Mouse (Mus musculus) small intestine, adult 2 months (tissue): ENCODE measurements at regions not wholly inside any gene's neighbourhood (a gene's known extent, or its start where the extent isn't known, plus 50 kb on each side); places are given as distances from the start of the nearest gene placed in this dataset.

Experiments used
- H3K27ac ChIP-seq: fragments of 200-500 bp; 2 replicates; pipeline ENCODE4 v1.5.1; 2012; ENCODE audit warnings: low read depth, low read length, control low read depth, inconsistent platforms; ENCODE audit not compliant: insufficient read depth
- H3K27me3 ChIP-seq: fragments of 200-500 bp; 2 replicates; pipeline ENCODE4 v1.6.1; 2012; ENCODE audit warnings: mild to moderate bottlenecking, moderate library complexity, low read length, inconsistent platforms; ENCODE audit not compliant: control insufficient read depth, insufficient read depth
- H3K36me3 ChIP-seq: fragments of 200-500 bp; 2 replicates; pipeline ENCODE4 v1.6.1; 2012; ENCODE audit warnings: mild to moderate bottlenecking, low read length, control low read depth, inconsistent platforms; ENCODE audit not compliant: control insufficient read depth, insufficient read depth
- H3K4me1 ChIP-seq: fragments of 200-500 bp; 2 replicates; pipeline ENCODE4 v1.6.1; 2012; ENCODE audit warnings: low read length, inconsistent platforms, mixed read lengths; ENCODE audit not compliant: control insufficient read depth, insufficient read depth, insufficient read length
- H3K4me3 ChIP-seq: fragments of 200-500 bp; 2 replicates; pipeline ENCODE4 v1.5.1; 2012; ENCODE audit warnings: low read depth, mild to moderate bottlenecking, control low read depth, inconsistent platforms, low read length, moderate library complexity
- CTCF ChIP-seq: fragments of 200-500 bp; IDR thresholded peaks from 2 replicates; pipeline ENCODE4 v1.5.1; 2012; ENCODE audit warnings: low read depth, mild to moderate bottlenecking, control low read depth, inconsistent platforms, low read length, moderate library complexity, mixed read lengths; ENCODE audit not compliant: insufficient replicate concordance, insufficient read length; ENCODE audit errors: extremely low read depth
- POLR2A ChIP-seq: fragments of 200-500 bp; IDR thresholded peaks from 2 replicates; pipeline ENCODE4 v1.6.1; 2012; ENCODE audit warnings: low read depth, mild to moderate bottlenecking, control low read depth, inconsistent platforms, low read length, moderate library complexity
- WGBS: fragments of 180-500 bp; shearing (Covaris S2); methylation state at CpG from one replicate; pipeline ENCODE4 v1.1.7; 2018; 5-methylcytosine and 5-hydroxymethylcytosine counted together

DNA sequence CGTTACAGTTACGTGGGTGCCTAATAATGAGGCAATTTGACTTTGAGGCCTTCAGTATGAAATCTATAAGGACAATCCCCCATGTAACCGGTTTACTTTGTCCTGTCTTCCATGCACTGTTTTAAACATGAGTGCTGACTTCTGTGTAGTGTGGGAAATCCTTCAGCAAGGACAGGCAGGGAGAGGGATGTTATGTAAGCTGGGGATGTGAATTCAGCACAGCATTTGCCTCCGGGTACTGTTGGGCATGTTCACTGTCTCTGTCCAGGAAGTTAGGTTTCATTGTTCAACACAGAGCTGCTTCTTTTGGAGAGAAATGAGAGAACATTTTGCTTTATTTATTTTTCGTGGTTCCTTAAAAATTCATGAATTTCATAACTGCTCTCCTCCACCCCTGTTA lies 322.7 kb downstream of the Rnf144a start:
- H3K36me3 ChIP-seq: no peaks in the 10 kb centered on the region
- 58% methylated on average over 5 of the region's 5 CpGs for WGBS
- no peak for TF ChIP-seq CTCF
- no peak for TF ChIP-seq POLR2A
- no peaks in the 10 kb centered on the region for H3K4me1 ChIP-seq
- H3K27me3 ChIP-seq: no peaks in the 10 kb centered on the region
- H3K27ac ChIP-seq: no peak overlapping the region
- no peak overlapping the region for H3K4me3 ChIP-seq

DNA sequence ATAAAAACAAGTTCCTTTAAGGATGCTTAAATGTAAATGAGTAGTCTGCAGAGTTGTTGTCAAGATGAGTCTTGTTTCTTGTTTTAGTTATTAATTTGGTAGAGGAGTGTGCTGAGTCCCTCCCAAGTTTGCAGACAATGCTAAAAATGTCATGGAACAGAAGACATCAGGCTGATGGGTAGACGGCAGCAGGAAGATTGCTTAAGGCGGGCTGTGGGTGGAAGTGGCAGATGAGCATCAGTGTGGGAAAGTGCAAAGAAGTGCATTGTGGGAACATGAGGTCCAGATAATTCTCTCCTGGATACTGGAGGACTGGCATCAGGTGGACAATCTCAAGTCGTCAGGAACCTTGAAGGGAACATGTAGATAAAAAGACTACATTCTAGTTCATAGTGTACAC lies 323.2 kb downstream of the Rnf144a start:
- no peak overlapping the region for H3K27ac ChIP-seq
- 73% methylated on average over 3 of the region's 3 CpGs for WGBS
- H3K4me3 ChIP-seq: no peak overlapping the region
- H3K4me1 ChIP-seq: no peaks in the 10 kb centered on the region
- TF ChIP-seq CTCF: no peak
- no peak for TF ChIP-seq POLR2A
- no peaks in the 10 kb centered on the region for H3K27me3 ChIP-seq
- H3K36me3 ChIP-seq: no peaks in the 10 kb centered on the region

DNA sequence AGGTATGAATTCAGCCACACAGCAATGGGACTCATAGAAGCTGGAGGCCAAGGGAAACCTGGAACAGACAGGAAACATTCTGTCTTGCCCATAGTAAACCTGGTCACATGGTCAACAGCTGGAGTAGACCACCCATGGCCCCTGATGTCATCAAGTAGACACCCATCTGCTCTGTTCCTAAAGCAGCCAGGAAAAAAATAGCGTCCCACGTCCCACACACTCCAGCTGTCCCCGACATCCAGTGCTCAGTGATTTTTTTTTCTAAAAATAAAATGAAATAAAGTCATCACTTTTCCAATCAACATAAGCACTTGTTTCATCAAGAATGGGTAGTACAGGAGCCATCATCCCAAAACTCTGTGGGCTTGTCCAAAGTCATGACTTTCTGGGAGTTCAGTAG lies 326.7 kb downstream of the Rnf144a start:
- no peak overlapping the region for H3K4me3 ChIP-seq
- no peaks in the 10 kb centered on the region for H3K36me3 ChIP-seq
- TF ChIP-seq CTCF (no peak), POLR2A (no peak)
- H3K4me1 ChIP-seq: no peaks in the 10 kb centered on the region
- H3K27me3 ChIP-seq: no peaks in the 10 kb centered on the region
- WGBS: 85% methylated on average over 3 of the region's 3 CpGs
- H3K27ac ChIP-seq: no peak overlapping the region

DNA sequence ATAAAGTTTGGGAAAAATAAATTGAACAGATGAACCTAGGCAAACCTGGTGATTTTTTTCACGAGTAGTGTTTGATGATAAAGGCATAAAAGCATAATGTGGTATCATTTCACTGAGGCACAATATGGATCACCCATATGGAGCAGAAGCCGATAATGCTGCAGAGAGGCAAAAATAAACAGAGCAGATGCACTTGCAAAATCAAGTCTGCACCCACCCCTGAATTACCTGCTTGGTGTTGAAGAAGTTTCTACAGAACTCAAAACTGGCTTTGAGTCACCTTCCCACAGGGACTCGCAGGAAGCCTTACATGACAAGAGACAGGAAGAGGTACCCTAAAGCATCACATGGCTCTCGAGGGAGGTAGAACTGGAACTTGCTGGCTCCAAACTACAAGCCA lies 328.1 kb downstream of the Rnf144a start:
- H3K4me3 ChIP-seq: no peak overlapping the region
- TF ChIP-seq POLR2A (no peak), CTCF (no peak)
- 88% methylated on average over 4 of the region's 4 CpGs for WGBS
- H3K27me3 ChIP-seq: no peaks in the 10 kb centered on the region
- H3K27ac ChIP-seq: no peak overlapping the region
- no peaks in the 10 kb centered on the region for H3K36me3 ChIP-seq
- no peaks in the 10 kb centered on the region for H3K4me1 ChIP-seq

DNA sequence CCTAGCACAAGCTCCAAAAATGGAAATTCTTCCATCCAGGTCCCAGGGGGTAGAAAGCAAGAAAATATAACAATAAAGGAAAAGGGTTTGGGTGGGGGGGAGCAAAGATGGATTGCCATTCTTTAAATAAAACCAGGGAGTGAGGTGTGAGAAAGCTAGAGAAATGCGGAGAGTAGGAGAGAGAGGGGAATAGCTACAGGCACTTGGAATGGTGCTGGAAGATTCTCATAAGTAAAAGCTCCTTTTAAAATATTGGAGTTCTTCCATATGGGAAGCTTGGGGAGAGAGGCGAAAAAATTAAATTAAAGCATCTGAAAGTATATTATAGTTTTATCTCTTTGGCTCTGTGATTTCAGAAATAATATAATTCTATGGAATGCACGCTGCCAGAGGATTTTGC lies 328.6 kb downstream of the Rnf144a start:
- Histone ChIP-seq H3K4me3 (no peak overlapping the region), H3K4me1 (no peaks in the 10 kb centered on the region), H3K27me3 (no peaks in the 10 kb centered on the region), H3K36me3 (no peaks in the 10 kb centered on the region), H3K27ac (no peak overlapping the region)
- 81% methylated on average over 3 of the region's 3 CpGs for WGBS
- TF ChIP-seq CTCF (no peak), POLR2A (no peak)

DNA sequence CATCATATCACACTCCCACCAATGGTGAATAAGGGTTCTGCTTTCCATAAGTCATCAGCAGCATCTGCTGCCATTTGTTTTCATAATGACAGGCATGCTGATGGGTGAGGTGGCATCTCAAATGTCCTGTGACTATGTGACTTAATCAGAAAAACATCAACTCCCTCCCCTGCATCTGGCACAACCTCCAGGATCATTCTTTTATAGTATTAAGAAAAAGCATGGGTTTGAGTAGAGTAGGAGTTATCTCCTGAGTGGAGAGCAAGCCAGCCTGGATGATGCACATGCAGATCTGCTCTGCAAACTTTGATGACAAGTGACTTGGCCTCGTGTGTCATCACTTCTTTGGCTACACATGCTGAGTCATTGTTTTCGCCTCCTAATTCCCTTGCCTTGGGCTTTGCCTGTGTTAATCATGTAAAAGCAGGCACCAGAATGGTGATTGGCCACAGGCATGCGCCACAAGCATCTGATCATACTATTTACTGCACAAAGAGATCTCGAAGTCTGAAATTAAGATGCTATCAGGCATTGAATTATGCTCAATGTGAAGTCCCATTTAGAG lies 335.9 kb downstream of the Rnf144a start:
- TF ChIP-seq CTCF (no peak), POLR2A (no peak)
- 70% methylated on average over 4 of the region's 4 CpGs for WGBS
- Histone ChIP-seq H3K4me1 (no peaks in the 10 kb centered on the region), H3K4me3 (no peak overlapping the region), H3K27me3 (no peaks in the 10 kb centered on the region), H3K27ac (no peak overlapping the region), H3K36me3 (no peaks in the 10 kb centered on the region)

DNA sequence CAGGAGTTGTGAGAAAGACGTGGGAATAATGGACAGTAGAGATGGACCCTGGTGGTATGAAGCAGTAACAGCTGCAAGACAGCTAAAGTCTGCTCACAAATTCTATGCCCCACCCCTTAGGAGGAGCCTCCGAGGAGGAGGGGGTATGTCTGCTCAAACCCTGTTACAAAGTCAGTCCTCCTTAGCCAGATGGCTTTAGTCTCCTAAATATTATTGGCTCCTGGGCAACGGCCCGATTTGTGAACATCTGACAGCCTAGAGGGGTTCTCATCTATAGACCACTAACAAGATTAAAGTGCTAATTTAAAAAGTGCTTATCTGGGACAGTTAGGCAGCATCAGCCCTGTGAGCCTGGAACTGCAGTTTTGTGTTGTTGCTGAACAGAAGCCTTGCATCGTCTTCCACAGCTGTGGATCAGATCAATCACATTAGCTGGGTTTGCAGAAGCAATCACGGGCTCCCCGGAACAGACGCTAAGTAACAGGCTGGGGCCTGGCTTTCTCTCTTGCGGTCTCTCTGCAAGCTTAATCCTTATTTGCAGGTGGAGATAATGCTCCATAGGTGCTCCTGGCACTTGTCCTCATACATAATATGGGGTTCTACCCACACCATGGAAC lies 339.3 kb downstream of the Rnf144a start:
- no peaks in the 10 kb centered on the region for H3K27me3 ChIP-seq
- 38% methylated on average over 9 of the region's 9 CpGs for WGBS
- no peaks in the 10 kb centered on the region for H3K36me3 ChIP-seq
- TF ChIP-seq POLR2A (no peak), CTCF (no peak)
- no peak overlapping the region for H3K4me3 ChIP-seq
- H3K27ac ChIP-seq: no peak overlapping the region
- no peaks in the 10 kb centered on the region for H3K4me1 ChIP-seq
